Mouse (Mus musculus) bone marrow macrophage, adult 2 months (primary cell): ENCODE results near the gene Ubp1.

Experiments used
- CTCF ChIP-seq: IDR thresholded peaks from 2 replicates; pipeline ENCODE4 v1.5.1; 2012; ENCODE audit warnings: low read depth, mild to moderate bottlenecking, low read length, moderate library complexity
- POLR2A ChIP-seq: IDR thresholded peaks from 2 replicates; pipeline ENCODE4 v1.6.1; 2012; ENCODE audit warnings: mild to moderate bottlenecking, low read depth, low read length, borderline replicate concordance

- TF ChIP-seq CTCF, result no peak
- TF ChIP-seq POLR2A, result no peak
These were observed 27.6 kb upstream of the Ubp1 start for GRCm38 (mm10) chr9:113903136-113903535.
